Mouse (Mus musculus) cerebellum, adult 2 months (tissue): ENCODE data around the gene Pex14. TPM values are rescaled to one million over a fixed set of nuclear protein-coding genes. Genes with fewer than 3 reads are reported as not detected.

Experiments
- DNase-seq, 2 experiments: peaks; one replicate each; pipeline ENCODE4 v3.0.0; 2021
- H3K27ac ChIP-seq: fragments of 200-500 bp; 2 replicates; pipeline ENCODE4 v1.5.1; 2012; ENCODE audit warnings: low read length, control low read depth, inconsistent platforms; ENCODE audit not compliant: insufficient read depth
- H3K27me3 ChIP-seq: fragments of 200-500 bp; 2 replicates; pipeline ENCODE4 v1.6.1; 2012; ENCODE audit warnings: inconsistent platforms, mild to moderate bottlenecking, low read length, moderate library complexity; ENCODE audit not compliant: control insufficient read depth, insufficient read depth
- H3K4me1 ChIP-seq: fragments of 200-500 bp; 2 replicates; pipeline ENCODE4 v1.6.1; 2011; ENCODE audit warnings: low read length; ENCODE audit not compliant: control insufficient read depth, insufficient read depth
- H3K4me3 ChIP-seq: fragments of 200-500 bp; replicated peaks from 2 replicates; pipeline ENCODE3; 2011; ENCODE audit warnings: mild to moderate bottlenecking, low read depth, low read length, control low read depth; ENCODE audit not compliant: insufficient read depth
- CTCF ChIP-seq: fragments of 200-500 bp; IDR thresholded peaks from 2 replicates; pipeline ENCODE4 v1.5.1; 2011; ENCODE audit warnings: low read depth, mild to moderate bottlenecking, control low read depth, low read length, moderate library complexity, borderline replicate concordance; ENCODE audit not compliant: insufficient read depth
- POLR2A ChIP-seq: fragments of 200-500 bp; IDR thresholded peaks from 2 replicates; pipeline ENCODE4 v1.6.1; 2011; ENCODE audit warnings: low read length, control low read depth, borderline replicate concordance; ENCODE audit not compliant: insufficient read depth
- WGBS: fragments of 180-500 bp; shearing (Covaris S2); methylation state at CpG from one replicate; pipeline ENCODE4 v1.1.7; 2018; 5-methylcytosine and 5-hydroxymethylcytosine counted together
- polyA plus RNA-seq: library from polyadenylated mRNA; depleted of rRNA; stranded (reverse); fragments of >200 nt; gene quantifications from 2 replicates; pipeline ENCODE4 v1.2.3, GENCODE M21; 2012

Gene Pex14
- polyA plus RNA-seq, 1 experiment = 52.5 TPM

DNA sequence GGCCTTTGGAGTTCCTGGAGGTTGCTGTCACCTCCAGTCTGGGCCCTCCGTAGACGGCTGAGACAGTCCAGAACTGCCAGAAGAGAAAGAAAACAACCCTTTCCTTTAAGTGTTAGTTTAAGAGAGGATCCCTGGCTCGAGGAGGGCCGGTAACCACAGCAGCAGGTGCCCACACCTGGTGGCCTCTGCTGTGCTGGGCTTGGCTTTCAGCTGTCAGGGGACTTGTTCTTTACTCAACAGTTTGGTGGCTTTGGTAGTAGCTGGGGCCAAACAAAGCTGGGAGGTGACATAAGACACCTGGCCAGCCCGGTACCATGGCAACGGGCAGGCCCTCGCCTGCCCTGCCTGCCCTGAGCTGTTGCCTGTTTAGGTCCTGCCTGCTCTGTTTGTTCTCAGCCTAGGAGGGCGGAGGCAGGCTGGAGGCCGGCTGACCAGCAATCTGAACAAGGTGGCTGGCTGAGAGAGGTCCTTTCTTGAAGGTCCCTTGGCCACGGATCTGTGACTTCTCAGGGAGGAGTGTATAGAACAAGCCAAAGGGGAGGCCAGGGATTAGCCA lies 151.8 kb downstream of the Pex14 start:
- no peak for TF ChIP-seq CTCF
- no peak for TF ChIP-seq POLR2A
- no peak overlapping the region for H3K27ac ChIP-seq
- H3K27me3 ChIP-seq = no peaks in the 10 kb centered on the region; the same call in 1 of the 2 replicates
- H3K4me1 ChIP-seq = peaks cover 5% of the 10 kb centered on the region; the same call in 1 of the 2 replicates
- H3K4me3 ChIP-seq = no peak overlapping the region
- no peak for DNase-seq
- WGBS = 85% methylated on average over 10 of the region's 10 CpGs

DNA sequence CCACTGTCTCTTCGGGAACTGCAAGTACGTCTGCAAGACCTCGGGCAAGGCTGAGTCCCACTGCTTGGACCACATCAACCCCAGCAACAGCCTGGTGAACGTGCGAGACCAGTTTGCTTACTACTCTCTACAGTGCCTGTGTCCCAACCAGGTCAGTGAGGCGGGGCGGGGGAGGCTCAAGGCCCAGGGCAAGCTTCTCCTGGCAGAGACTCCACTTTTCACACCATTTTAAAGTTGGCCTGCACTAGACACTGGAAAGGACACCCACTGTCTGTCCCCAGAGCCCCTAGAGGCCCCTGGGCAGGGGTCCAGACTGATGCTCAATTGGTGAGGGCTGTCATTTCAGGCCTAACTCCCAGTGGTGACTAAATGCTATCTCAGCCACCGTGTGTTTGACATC lies 153.6 kb downstream of the Pex14 start:
- 83% methylated on average over 8 of the region's 8 CpGs for WGBS
- no peak for DNase-seq
- H3K27ac ChIP-seq = no peak overlapping the region
- no peaks in the 10 kb centered on the region for H3K27me3 ChIP-seq
- no peak for TF ChIP-seq CTCF
- no peak for TF ChIP-seq POLR2A
- no peaks in the 10 kb centered on the region for H3K4me1 ChIP-seq
- peak overlapping the region; percentile 11 for H3K4me3 ChIP-seq

DNA sequence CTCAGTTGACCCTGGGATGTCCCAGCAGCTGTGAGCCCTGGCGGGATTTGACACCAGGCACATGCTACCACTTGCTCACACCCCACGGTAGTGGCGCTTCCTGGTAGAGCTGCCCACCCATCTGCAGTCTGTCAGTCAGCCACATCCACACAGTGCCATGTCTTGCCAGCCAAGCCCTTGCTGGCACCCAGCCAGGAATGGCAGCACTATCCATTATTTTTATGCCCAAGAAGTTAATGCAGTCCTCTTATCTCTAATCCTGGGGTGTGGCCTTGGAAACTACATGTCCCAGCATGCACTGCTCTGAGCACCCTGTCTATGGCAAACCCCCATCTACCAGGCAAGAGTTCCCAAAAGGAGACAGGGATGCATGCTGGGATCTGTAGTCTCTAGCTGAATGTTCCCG lies 154.2 kb downstream of the Pex14 start:
- WGBS = 35% methylated on average over 4 of the region's 4 CpGs
- Histone ChIP-seq H3K27ac (no peak overlapping the region), H3K4me1 (no peaks in the 10 kb centered on the region; the same call in 1 of the 2 replicates), H3K4me3 (no peak overlapping the region), H3K27me3 (no peaks in the 10 kb centered on the region)
- DNase-seq = peak; percentile 28 to 38
- no peak for TF ChIP-seq POLR2A
- no peak for TF ChIP-seq CTCF

DNA sequence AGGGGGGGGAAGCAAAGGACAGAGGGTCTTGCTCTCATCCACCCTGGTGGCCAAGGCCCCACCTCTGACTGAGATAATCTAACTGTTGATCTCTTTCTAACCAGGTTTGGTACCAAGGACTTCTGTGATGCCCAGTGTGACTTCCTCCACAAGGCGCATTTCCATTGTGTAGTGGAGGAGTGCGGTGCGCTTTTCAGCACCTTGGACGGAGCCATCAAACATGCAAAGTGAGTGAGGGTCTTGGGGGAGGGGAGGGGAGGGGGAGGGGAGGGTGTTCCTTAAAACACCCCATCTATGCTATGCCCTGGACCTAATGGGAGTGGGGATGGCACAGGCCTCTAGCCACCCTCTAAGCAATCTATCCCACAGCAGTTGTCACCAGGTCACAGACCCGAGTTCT lies 156.6 kb downstream of the Pex14 start:
- H3K27me3 ChIP-seq = no peaks in the 10 kb centered on the region
- H3K4me1 ChIP-seq = no peaks in the 10 kb centered on the region; the same call in 1 of the 2 replicates
- 88% methylated on average over 5 of the region's 5 CpGs for WGBS
- no peak overlapping the region for H3K4me3 ChIP-seq
- TF ChIP-seq CTCF (no peak), POLR2A (no peak)
- DNase-seq = no peak
- no peak overlapping the region for H3K27ac ChIP-seq

DNA sequence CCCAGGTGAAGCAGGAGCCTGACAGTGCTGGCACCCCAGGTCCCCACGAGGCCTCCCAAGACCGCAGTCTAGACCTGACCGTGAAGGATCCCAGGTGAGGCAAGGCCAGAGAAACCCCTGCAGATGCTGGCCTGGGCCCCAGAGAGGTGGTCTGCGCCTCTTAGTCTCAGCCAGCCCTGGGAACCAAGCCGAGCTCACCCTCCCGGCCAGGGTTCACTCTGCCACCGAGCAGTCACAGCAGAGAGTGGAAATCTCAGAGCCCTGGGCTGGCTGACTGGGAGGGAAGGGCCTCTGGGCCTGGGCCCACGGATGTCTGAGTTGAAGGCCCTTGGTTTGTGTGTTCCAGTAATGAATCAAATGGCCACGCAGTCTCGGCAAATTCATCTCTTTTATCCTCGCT lies 158.4 kb downstream of the Pex14 start:
- H3K4me1 ChIP-seq = no peaks in the 10 kb centered on the region; the same call in 1 of the 2 replicates
- H3K27ac ChIP-seq = no peak overlapping the region
- H3K4me3 ChIP-seq = no peak overlapping the region
- WGBS = 54% methylated on average over 11 of the region's 11 CpGs
- no peak for DNase-seq
- no peak for TF ChIP-seq CTCF
- no peak for TF ChIP-seq POLR2A
- no peaks in the 10 kb centered on the region for H3K27me3 ChIP-seq

DNA sequence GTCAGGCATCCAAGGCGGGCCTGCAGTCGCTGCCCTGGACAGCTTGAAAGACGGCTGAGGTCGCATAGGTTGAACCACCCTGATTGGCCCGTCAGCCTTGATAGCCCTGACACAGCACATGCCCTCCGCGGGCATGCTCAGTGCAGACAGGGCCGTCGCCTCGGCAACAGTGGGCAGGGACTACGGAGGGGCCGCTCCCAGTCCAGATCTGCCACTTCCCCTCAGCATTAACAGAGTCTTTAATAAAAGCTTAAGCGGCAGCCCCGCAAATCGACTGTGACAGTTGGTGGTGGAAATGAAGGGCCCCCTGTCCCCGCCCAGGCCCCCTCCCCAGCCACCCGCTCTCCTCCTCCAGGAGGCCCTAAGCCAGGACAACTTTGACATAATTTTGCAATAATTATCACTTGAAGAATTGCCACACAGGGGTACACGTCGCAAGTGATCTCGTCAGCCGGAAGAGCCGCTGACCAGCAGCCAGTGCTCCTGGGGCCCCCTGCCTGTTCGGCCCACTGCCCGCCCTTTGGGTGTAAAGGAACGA lies 158.9 kb downstream of the Pex14 start:
- H3K27me3 ChIP-seq = no peaks in the 10 kb centered on the region
- H3K4me3 ChIP-seq = no peak overlapping the region
- H3K27ac ChIP-seq = no peak overlapping the region
- DNase-seq = no peak
- WGBS = 19% methylated on average over 25 of the region's 25 CpGs
- TF ChIP-seq CTCF = no peak
- H3K4me1 ChIP-seq = no peaks in the 10 kb centered on the region; the same call in 1 of the 2 replicates

DNA sequence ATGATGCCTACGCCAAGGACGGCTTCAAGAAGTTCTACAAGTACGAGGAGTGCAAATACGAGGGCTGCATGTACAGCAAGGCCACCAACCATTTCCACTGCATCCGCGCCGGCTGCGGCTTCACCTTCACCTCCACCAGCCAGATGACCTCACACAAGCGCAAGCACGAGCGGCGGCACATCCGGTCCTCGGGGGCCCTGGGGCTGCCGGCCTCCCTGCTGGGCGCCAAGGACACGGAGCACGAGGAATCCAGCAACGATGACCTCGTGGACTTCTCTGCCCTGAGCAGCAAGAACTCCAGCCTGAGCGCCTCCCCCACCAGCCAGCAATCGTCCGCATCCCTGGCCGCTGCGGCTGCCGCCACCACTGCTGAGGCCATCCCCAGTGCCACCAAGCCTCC lies 161.1 kb downstream of the Pex14 start:
- Histone ChIP-seq H3K27me3 (no peaks in the 10 kb centered on the region), H3K4me3 (no peak overlapping the region), H3K4me1 (peaks cover 5% of the 10 kb centered on the region; the same call in 1 of the 2 replicates), H3K27ac (no peak overlapping the region)
- 86% methylated on average over 26 of the region's 26 CpGs for WGBS
- no peak for DNase-seq
- TF ChIP-seq POLR2A (no peak), CTCF (no peak)

DNA sequence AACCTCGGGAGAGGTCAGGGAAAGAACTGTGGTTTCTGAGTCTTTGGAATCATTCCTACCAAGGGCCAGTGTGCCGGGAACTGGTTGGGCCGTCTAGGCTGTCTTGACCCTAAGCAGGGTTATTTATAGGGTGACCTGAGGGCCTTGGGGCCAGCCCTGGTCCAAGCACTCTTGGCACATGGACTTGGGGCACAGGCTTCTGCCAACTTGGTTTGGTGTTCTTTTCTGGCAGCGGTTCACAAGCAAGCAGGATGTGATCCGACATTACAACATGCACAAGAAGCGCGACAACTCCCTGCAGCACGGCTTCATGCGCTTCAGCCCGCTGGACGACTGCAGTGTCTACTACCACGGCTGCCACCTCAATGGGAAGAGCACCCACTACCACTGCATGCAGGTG lies 162.9 kb downstream of the Pex14 start:
- Histone ChIP-seq H3K4me1 (peaks cover 5% of the 10 kb centered on the region), H3K27me3 (no peaks in the 10 kb centered on the region), H3K27ac (no peak overlapping the region), H3K4me3 (no peak overlapping the region)
- no peak for DNase-seq
- WGBS = 80% methylated on average over 12 of the region's 12 CpGs
- TF ChIP-seq POLR2A (no peak), CTCF (no peak)
